12 mouse cellular contexts compared by ENCODE assay signal in genomic region chr16:77889348-77889747, GRCm38 (mm10).
DNase-seq lines count a peak whose midpoint lies in the region.
"Had no signal": no experiment of that assay in that cellular context is flagged by ENCODE, and none has a peak within 500 bp of the region (broad histone marks: within the 10 kb centered on the region; RNA-seq: fewer than 3 reads in every experiment).

No protein-coding gene starts in this region.

- intact Hi-C loops in left cerebral cortex, postnatal 4 days (cut with DNase I) = loop anchor here (10.0 kb wide), 1 partner anchor 265 kb away; no protein-coding TSS in a partner anchor

- peak; percentile 47 for DNase-seq in left cerebral cortex, postnatal 4 days
- DNase-seq in left cerebral cortex, adult 18-20 months (ENCODE audit: low spot score in 2 of 2) = no peak
- peak; percentile 13 to 19 for DNase-seq in cerebellum, adult 18-20 months
- DNase-seq in cerebellum, adult 9-11 months = peak; percentile 30
- peak; percentile 20 to 24 for DNase-seq in cerebellum, postnatal 36 days
- no peak for DNase-seq in thymus, postnatal 36 days
- no peak for DNase-seq in gastrocnemius, adult 8-10 months (ENCODE audit: low spot score in 2 of 2)
- DNase-seq: adrenal gland, postnatal 14 days; embryo, embryonic 11 days; forebrain, postnatal 0 days; gastrocnemius, postnatal 25 days; kidney, adult 8-10 months had no signal

Comparison
In these comparisons a context has a peak if more than half of its experiments do, and no peak if none do; other contexts are left out.
1. DNase-seq: peak in left cerebral cortex, postnatal 4 days (single experiment), cerebellum, adult 18-20 months (2 of 2), cerebellum, adult 9-11 months (single experiment) and cerebellum, postnatal 36 days (2 of 2); none in left cerebral cortex, adult 18-20 months (0 of 2), thymus, postnatal 36 days (0 of 2) and gastrocnemius, adult 8-10 months (0 of 2).